In genomic region chr8:82939912-82940311, GRCm38 (mm10) we compare ENCODE assay signal across 9 mouse cellular contexts.
DNase-seq lines count a peak whose midpoint lies in the region; ATAC-seq and TF ChIP-seq lines count a peak whose summit lies in the region.
"Had no signal": no experiment of that assay in that cellular context is flagged by ENCODE, and none has a peak within 500 bp of the region (broad histone marks: within the 10 kb centered on the region; RNA-seq: fewer than 3 reads in every experiment).

No protein-coding gene starts in this region.

- no peaks in the 10 kb centered on the region for H3K36me3 ChIP-seq in kidney, postnatal 0 days (ENCODE audit: insufficient read depth, low read length)
- H3K36me3 ChIP-seq: embryonic facial prominence, embryonic 13.5 days had no signal

- WGBS in kidney, postnatal 0 days, result 2% methylated on average over 6 of the region's 6 CpGs

- peak overlapping the region; percentile 19; the same call in 1 of the 2 replicates for H3K4me2 ChIP-seq in kidney, postnatal 0 days (ENCODE audit: low read length)
- H3K4me2 ChIP-seq: embryonic facial prominence, embryonic 13.5 days had no signal

- H3K27me3 ChIP-seq in Patski, result no peaks in the 10 kb centered on the region
- H3K27me3 ChIP-seq in kidney, postnatal 0 days (ENCODE audit: insufficient read depth, low read length), result no peaks in the 10 kb centered on the region
- H3K27me3 ChIP-seq: embryonic facial prominence, embryonic 13.5 days had no signal

- H3K4me1 ChIP-seq in kidney, postnatal 0 days (replicated peaks; ENCODE audit: insufficient read depth, low read length), result peaks cover 24% of the 10 kb centered on the region

- CTCF ChIA-PET in Patski (lab: Charles Lee), result interaction anchor here (0.9 to 1.6 kb wide), 2 partner anchors 14 to 46 kb away, joined by 3 read pairs; no protein-coding TSS in a partner anchor

- H3K27ac ChIP-seq in kidney, postnatal 0 days, result peak overlapping the region; percentile 79
- H3K27ac ChIP-seq: embryonic facial prominence, embryonic 13.5 days had no signal

- no peaks in the 10 kb centered on the region for H3K9me3 ChIP-seq in kidney, postnatal 0 days (replicated peaks; ENCODE audit: low read length)
- H3K9me3 ChIP-seq: embryonic facial prominence, embryonic 13.5 days had no signal

- no peak overlapping the region for H3K4me3 ChIP-seq in kidney, postnatal 0 days (replicated peaks; ENCODE audit: low read depth, low read length)
- H3K4me3 ChIP-seq: embryonic facial prominence, embryonic 13.5 days had no signal

- ATAC-seq in Patski, result peak; percentile 33
- ATAC-seq in kidney, postnatal 0 days (replicated peaks; ENCODE audit: low FRiP score, low read depth), result peak; percentile 87

- in situ Hi-C loops in Patski (cut with MboI; ENCODE audit: low pct_unique_long_range_greater_than_20kb), result loop anchor here (5.0 to 10.0 kb wide), 3 partner anchors 75 to 225 kb away; partner anchors contain the start of genes Gm10645, Rnf150 and Tbc1d9

- DNase-seq in frontal cortex, postnatal 36 days (ENCODE audit: low spot score in 2 of 2), result peak; percentile 19 to 29
- no peak for DNase-seq in frontal cortex, postnatal 10 days (ENCODE audit: low spot score in 2 of 2)
- DNase-seq in Patski (ENCODE audit: low read depth, low spot score), result no peak
- DNase-seq in heart, adult 8-10 months (ENCODE audit: low spot score), result peak; percentile 76
- peak; percentile 97 for DNase-seq in kidney, postnatal 0 days (ENCODE audit: low spot score)
- DNase-seq in lung, postnatal 4 days, result peak; percentile 46 to 80
- no peak for DNase-seq in thymus, adult 18-20 months
- no peak for DNase-seq in left cerebral cortex, postnatal 4 days

- POLR2A ChIA-PET in Patski (lab: Charles Lee), result no interaction called here

- H3K9ac ChIP-seq in kidney, postnatal 0 days (ENCODE audit: low read depth, low read length), result no peak overlapping the region
- H3K9ac ChIP-seq: embryonic facial prominence, embryonic 13.5 days had no signal

- intact Hi-C loops in left cerebral cortex, postnatal 4 days (cut with DNase I), result no loop called here

- TF ChIP-seq CTCF in Patski (IDR thresholded peaks at IDR 0.05), result no peak
- no peak for TF ChIP-seq CTCF in kidney, postnatal 0 days (IDR thresholded peaks at IDR 0.05; ENCODE audit: low read depth)

Comparison
In these comparisons a context has a peak if more than half of its experiments do, and no peak if none do; other contexts are left out.
1. DNase-seq: peak in frontal cortex, postnatal 36 days (2 of 2), heart, adult 8-10 months (single experiment), kidney, postnatal 0 days (single experiment) and lung, postnatal 4 days (2 of 2); none in frontal cortex, postnatal 10 days (0 of 2), Patski (single experiment), thymus, adult 18-20 months (0 of 2) and left cerebral cortex, postnatal 4 days (single experiment).